In genomic region chr1:169931698-169932097, GRCm38 (mm10) we compare ENCODE assay signal across 32 mouse cellular contexts. TPM values are rescaled to one million over a fixed set of nuclear protein-coding genes. Genes with fewer than 3 reads are reported as not detected.
A peak's percentile ranks its signal among the peaks of the same experiment; 100 is the strongest.
DNase-seq lines count a peak whose midpoint lies in the region; ATAC-seq and TF ChIP-seq lines count a peak whose summit lies in the region.
"Had no signal": no experiment of that assay in that cellular context is flagged by ENCODE, and none has a peak within 500 bp of the region (broad histone marks: within the 10 kb centered on the region; RNA-seq: fewer than 3 reads in every experiment).

No protein-coding gene starts in this region.

- 0 out of 2 replicates have a peak overlapping the region, but pooled peaks have one; percentile 10 for H3K9ac ChIP-seq in hindbrain, embryonic 14.5 days
- H3K9ac ChIP-seq in hindbrain, embryonic 11.5 days (ENCODE audit: low read depth, low read length) = no peak overlapping the region
- no peak overlapping the region for H3K9ac ChIP-seq in liver, postnatal 0 days (replicated peaks)
- H3K9ac ChIP-seq in liver, embryonic 12.5 days = no peak overlapping the region
- H3K9ac ChIP-seq in midbrain, embryonic 15.5 days = no peak overlapping the region
- no peak overlapping the region for H3K9ac ChIP-seq in neural tube, embryonic 14.5 days (replicated peaks; ENCODE audit: low read depth, low read length)
- H3K9ac ChIP-seq: embryonic facial prominence, embryonic 15.5 days; forebrain, embryonic 12.5 days; heart, embryonic 13.5 days; intestine, embryonic 15.5 days; limb, embryonic 15.5 days; liver, embryonic 14.5 days; lung, embryonic 14.5 days; neural tube, embryonic 12.5 days had no signal

- H3K27ac ChIP-seq in hindbrain, embryonic 14.5 days = no peak overlapping the region
- no peak overlapping the region for H3K27ac ChIP-seq in hindbrain, embryonic 11.5 days (ENCODE audit: low read depth, low read length)
- H3K27ac ChIP-seq in liver, postnatal 0 days (ENCODE audit: low read depth) = no peak overlapping the region
- no peak overlapping the region for H3K27ac ChIP-seq in liver, embryonic 12.5 days
- peak overlapping the region; percentile 68 for H3K27ac ChIP-seq in midbrain, embryonic 15.5 days
- no peak overlapping the region for H3K27ac ChIP-seq in neural tube, embryonic 14.5 days (ENCODE audit: low read depth, low read length)
- H3K27ac ChIP-seq: embryonic facial prominence, embryonic 10.5 days; embryonic facial prominence, embryonic 15.5 days; forebrain, embryonic 12.5 days; heart, embryonic 13.5 days; intestine, embryonic 15.5 days; limb, embryonic 10.5 days; limb, embryonic 15.5 days; liver, embryonic 14.5 days; neural tube, embryonic 12.5 days had no signal

- no peaks in the 10 kb centered on the region for H3K9me3 ChIP-seq in hindbrain, embryonic 14.5 days (ENCODE audit: control insufficient read depth, low read length)
- H3K9me3 ChIP-seq in hindbrain, embryonic 11.5 days (ENCODE audit: control insufficient read depth, low read length) = no peaks in the 10 kb centered on the region
- no peaks in the 10 kb centered on the region for H3K9me3 ChIP-seq in liver, postnatal 0 days (ENCODE audit: low read length)
- H3K9me3 ChIP-seq in liver, embryonic 12.5 days (replicated peaks) = no peaks in the 10 kb centered on the region
- H3K9me3 ChIP-seq in midbrain, embryonic 15.5 days = no peaks in the 10 kb centered on the region
- no peaks in the 10 kb centered on the region for H3K9me3 ChIP-seq in neural tube, embryonic 14.5 days (ENCODE audit: control insufficient read depth, low read length)
- H3K9me3 ChIP-seq: embryonic facial prominence, embryonic 10.5 days; embryonic facial prominence, embryonic 15.5 days; forebrain, embryonic 12.5 days; heart, embryonic 13.5 days; intestine, embryonic 15.5 days; limb, embryonic 10.5 days; limb, embryonic 15.5 days; neural tube, embryonic 12.5 days had no signal

- H3K4me2 ChIP-seq in hindbrain, embryonic 14.5 days (replicated peaks) = peak overlapping the region; percentile 15
- no peak overlapping the region for H3K4me2 ChIP-seq in hindbrain, embryonic 11.5 days (replicated peaks; ENCODE audit: low read depth, low read length)
- no peak overlapping the region for H3K4me2 ChIP-seq in liver, postnatal 0 days (ENCODE audit: low read depth, low read length)
- no peak overlapping the region for H3K4me2 ChIP-seq in liver, embryonic 12.5 days
- peak overlapping the region; percentile 12 for H3K4me2 ChIP-seq in midbrain, embryonic 15.5 days
- peak overlapping the region; percentile 28; the same call in 1 of the 2 replicates for H3K4me2 ChIP-seq in neural tube, embryonic 14.5 days (ENCODE audit: low read depth, low read length)
- H3K4me2 ChIP-seq: embryonic facial prominence, embryonic 15.5 days; forebrain, embryonic 12.5 days; heart, embryonic 13.5 days; intestine, embryonic 15.5 days; limb, embryonic 15.5 days; lung, embryonic 14.5 days; neural tube, embryonic 12.5 days had no signal

- no peaks in the 10 kb centered on the region for H3K36me3 ChIP-seq in hindbrain, embryonic 14.5 days (replicated peaks; ENCODE audit: control insufficient read depth, insufficient read depth)
- H3K36me3 ChIP-seq in hindbrain, embryonic 11.5 days (ENCODE audit: control insufficient read depth, insufficient read depth, low read length) = no peaks in the 10 kb centered on the region
- no peaks in the 10 kb centered on the region for H3K36me3 ChIP-seq in liver, postnatal 0 days (replicated peaks; ENCODE audit: insufficient read depth, low read length)
- no peaks in the 10 kb centered on the region for H3K36me3 ChIP-seq in liver, embryonic 12.5 days
- H3K36me3 ChIP-seq in midbrain, embryonic 15.5 days (replicated peaks) = no peaks in the 10 kb centered on the region
- H3K36me3 ChIP-seq in neural tube, embryonic 14.5 days (ENCODE audit: control insufficient read depth, insufficient read depth, low read length) = no peaks in the 10 kb centered on the region
- H3K36me3 ChIP-seq: embryonic facial prominence, embryonic 10.5 days; embryonic facial prominence, embryonic 15.5 days; forebrain, embryonic 12.5 days; heart, embryonic 13.5 days; intestine, embryonic 15.5 days; limb, embryonic 10.5 days; limb, embryonic 15.5 days; neural tube, embryonic 12.5 days had no signal

- H3K4me3 ChIP-seq in hindbrain, embryonic 14.5 days (replicated peaks; ENCODE audit: low read length) = no peak overlapping the region
- H3K4me3 ChIP-seq in hindbrain, embryonic 11.5 days (ENCODE audit: low read depth, low read length) = no peak overlapping the region
- no peak overlapping the region for H3K4me3 ChIP-seq in liver, postnatal 0 days (ENCODE audit: low read depth, low read length)
- no peak overlapping the region for H3K4me3 ChIP-seq in liver, embryonic 12.5 days
- H3K4me3 ChIP-seq in midbrain, embryonic 15.5 days = no peak overlapping the region
- no peak overlapping the region for H3K4me3 ChIP-seq in neural tube, embryonic 14.5 days (ENCODE audit: low read depth, low read length)
- H3K4me3 ChIP-seq: embryonic facial prominence, embryonic 10.5 days; embryonic facial prominence, embryonic 15.5 days; forebrain, embryonic 12.5 days; heart, embryonic 13.5 days; intestine, embryonic 15.5 days; limb, embryonic 10.5 days; limb, embryonic 15.5 days; neural tube, embryonic 12.5 days had no signal

- no peak for ATAC-seq in hindbrain, embryonic 14.5 days (ENCODE audit: low FRiP score)
- no peak for ATAC-seq in hindbrain, embryonic 11.5 days (ENCODE audit: low FRiP score)
- peak; percentile 25; the same call in 1 of the 2 replicates for ATAC-seq in liver, postnatal 0 days
- no peak for ATAC-seq in liver, embryonic 12.5 days
- ATAC-seq in midbrain, embryonic 15.5 days (replicated peaks) = no peak
- ATAC-seq in neural tube, embryonic 14.5 days (ENCODE audit: low read depth) = no peak
- ATAC-seq: CD4-positive, CD25-positive, alpha-beta regulatory T cell, adult 4 months; intestine, embryonic 15.5 days had no signal

- no peaks in the 10 kb centered on the region for H3K27me3 ChIP-seq in hindbrain, embryonic 14.5 days (ENCODE audit: control insufficient read depth, insufficient read depth, low read length)
- H3K27me3 ChIP-seq in hindbrain, embryonic 11.5 days (ENCODE audit: control insufficient read depth, insufficient read depth, low read length) = no peaks in the 10 kb centered on the region
- no peaks in the 10 kb centered on the region for H3K27me3 ChIP-seq in liver, postnatal 0 days (ENCODE audit: insufficient read depth, low read length)
- H3K27me3 ChIP-seq in liver, embryonic 12.5 days (replicated peaks) = no peaks in the 10 kb centered on the region
- H3K27me3 ChIP-seq in midbrain, embryonic 15.5 days (replicated peaks) = no peaks in the 10 kb centered on the region
- no peaks in the 10 kb centered on the region for H3K27me3 ChIP-seq in neural tube, embryonic 14.5 days (ENCODE audit: control insufficient read depth, insufficient read depth, low read length)
- H3K27me3 ChIP-seq: embryonic facial prominence, embryonic 15.5 days; heart, embryonic 13.5 days; intestine, embryonic 15.5 days; limb, embryonic 15.5 days; neural tube, embryonic 12.5 days had no signal

- peaks cover 5% of the 10 kb centered on the region for H3K4me1 ChIP-seq in hindbrain, embryonic 14.5 days (replicated peaks; ENCODE audit: control insufficient read depth, insufficient read depth, low read length)
- no peaks in the 10 kb centered on the region for H3K4me1 ChIP-seq in hindbrain, embryonic 11.5 days (replicated peaks; ENCODE audit: control insufficient read depth, insufficient read depth, low read length)
- no peaks in the 10 kb centered on the region for H3K4me1 ChIP-seq in liver, postnatal 0 days (ENCODE audit: insufficient read depth)
- no peaks in the 10 kb centered on the region for H3K4me1 ChIP-seq in liver, embryonic 12.5 days
- peaks cover 31% of the 10 kb centered on the region for H3K4me1 ChIP-seq in midbrain, embryonic 15.5 days
- H3K4me1 ChIP-seq in neural tube, embryonic 14.5 days (ENCODE audit: control insufficient read depth, insufficient read depth, low read length) = peaks cover 10% of the 10 kb centered on the region; the same call in 1 of the 2 replicates
- H3K4me1 ChIP-seq: intestine, embryonic 15.5 days had no signal

- WGBS in hindbrain, embryonic 14.5 days = 84% methylated on average over 7 of the region's 7 CpGs
- 85% methylated on average over 7 of the region's 7 CpGs for WGBS in hindbrain, embryonic 11.5 days
- 66% methylated on average over 7 of the region's 7 CpGs for WGBS in liver, postnatal 0 days (ENCODE audit: insufficient replicate concordance)
- 65% methylated on average over 7 of the region's 7 CpGs for WGBS in liver, embryonic 12.5 days (ENCODE audit: insufficient replicate concordance)
- WGBS in midbrain, embryonic 15.5 days = 86% methylated on average over 7 of the region's 7 CpGs
- WGBS in neural tube, embryonic 14.5 days = 88% methylated on average over 7 of the region's 7 CpGs

- no peak for TF ChIP-seq CTCF in liver, postnatal 0 days (IDR thresholded peaks at IDR 0.05; ENCODE audit: low read depth)

- no peak for TF ChIP-seq EP300 in liver, postnatal 0 days (IDR thresholded peaks at IDR 0.05; ENCODE audit: low read depth)

- no peak for DNase-seq in hindbrain, embryonic 14.5 days (ENCODE audit: low spot score)
- no peak for DNase-seq in hindbrain, embryonic 11.5 days (ENCODE audit: low spot score)
- DNase-seq in liver, postnatal 0 days = no peak
- DNase-seq in thymus, postnatal 25 days = no peak
- DNase-seq: adrenal gland, postnatal 10 days; cerebellum, adult 8-10 months; cerebellum, postnatal 25 days; gastrocnemius, postnatal 14 days; heart, postnatal 10 days; kidney, adult 2 months; kidney, postnatal 4 days; layer of hippocampus, adult 9-11 months; lung, embryonic 14.5 days; lung, postnatal 14 days; retina, postnatal 1 day; right cerebral cortex, postnatal 14 days had no signal

RNA-seq across cellular contexts. Expression of gene Ccdc190, which starts 3.2 kb away (rescaled TPM):
- 4.7 and 4.8 TPM in 2 replicates for polyA plus RNA-seq in hindbrain, embryonic 14.5 days (2014; fragmentation: Nextera tagmentation; extraction: Ambion mirVana)
- 0.63 and 0.69 TPM in 2 replicates for polyA plus RNA-seq in hindbrain, embryonic 11.5 days (2014; fragmentation: Nextera tagmentation; extraction: Ambion mirVana)
- not detected in 2 replicates for polyA plus RNA-seq in liver, postnatal 0 days (2015; fragmentation: Nextera tagmentation; extraction: Ambion mirVana)
- not detected in 2 replicates for polyA plus RNA-seq in liver, embryonic 12.5 days (2016; fragmentation: Nextera tagmentation; extraction: Ambion mirVana)
- polyA plus RNA-seq in midbrain, embryonic 15.5 days (2015; fragmentation: Nextera tagmentation; extraction: Ambion mirVana) = 3.3 and 4.4 TPM in 2 replicates
- 4.4 and 5.1 TPM in 2 replicates for polyA plus RNA-seq in neural tube, embryonic 14.5 days (2014; fragmentation: Nextera tagmentation; extraction: Ambion mirVana)
- polyA plus RNA-seq: CD4-positive, CD25-positive, alpha-beta regulatory T cell, adult 4 months; embryonic facial prominence, embryonic 10.5 days; heart, embryonic 13.5 days; intestine, embryonic 15.5 days; kidney, adult 2 months; kidney, embryonic 16.5 days; limb, embryonic 10.5 days; liver, embryonic 14.5 days; small intestine, adult 2 months; stomach, embryonic 14.5 days had no signal

RNA-seq across cellular contexts. Expression of gene Hsd17b7, which starts 37.3 kb away (rescaled TPM):
- polyA plus RNA-seq in hindbrain, embryonic 14.5 days (2014; fragmentation: Nextera tagmentation; extraction: Ambion mirVana) = 30.6 and 35.8 TPM in 2 replicates
- 26.3 and 27.6 TPM in 2 replicates for polyA plus RNA-seq in hindbrain, embryonic 11.5 days (2014; fragmentation: Nextera tagmentation; extraction: Ambion mirVana)
- polyA plus RNA-seq in liver, postnatal 0 days (2015; fragmentation: Nextera tagmentation; extraction: Ambion mirVana) = 20.8 and 25.7 TPM in 2 replicates
- 14.2 and 14.4 TPM in 2 replicates for polyA plus RNA-seq in liver, embryonic 12.5 days (2016; fragmentation: Nextera tagmentation; extraction: Ambion mirVana)
- 19.5 and 19.9 TPM in 2 replicates for polyA plus RNA-seq in midbrain, embryonic 15.5 days (2015; fragmentation: Nextera tagmentation; extraction: Ambion mirVana)
- polyA plus RNA-seq in neural tube, embryonic 14.5 days (2014; fragmentation: Nextera tagmentation; extraction: Ambion mirVana) = 27.1 and 34.2 TPM in 2 replicates

Comparison
In these comparisons a context has a peak if more than half of its experiments do, and no peak if none do; other contexts are left out.
1. H3K4me2 ChIP-seq: peak in hindbrain, embryonic 14.5 days (single experiment), midbrain, embryonic 15.5 days (single experiment) and neural tube, embryonic 14.5 days (single experiment); none in hindbrain, embryonic 11.5 days (single experiment), liver, postnatal 0 days (single experiment) and liver, embryonic 12.5 days (single experiment).